Mouse (Mus musculus) spleen, postnatal 36 days (tissue): ENCODE results near the gene Tcl1b5.

Source experiments
- DNase-seq, 2 experiments: peaks; one replicate each; pipeline ENCODE4 v3.0.0; 2022; ENCODE audit warnings: low spot score in 2 of 2, mixed read lengths in 1 of 2

Tcl1b5 gene

DNA sequence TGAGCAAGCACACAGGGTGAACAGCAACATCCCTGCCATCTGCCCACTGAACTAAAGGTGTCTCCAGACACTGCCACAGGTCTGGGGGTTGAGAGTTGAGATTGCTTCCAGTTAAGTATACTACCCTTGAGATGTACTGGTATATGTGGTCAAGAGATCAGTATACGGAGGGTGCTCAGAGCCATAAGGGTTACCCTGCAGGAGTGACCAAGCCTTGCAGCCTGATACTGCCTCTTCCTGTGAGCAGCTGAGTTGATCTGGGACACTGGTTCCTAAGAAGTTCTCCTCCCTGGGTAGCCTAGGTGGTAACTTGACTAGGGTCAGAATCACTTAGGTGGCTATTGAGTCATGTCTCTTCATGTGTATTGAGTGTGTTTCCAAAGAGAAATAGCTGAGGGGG, 32.3 kb downstream of the Tcl1b5 start:
- DNase-seq = no peak

DNA sequence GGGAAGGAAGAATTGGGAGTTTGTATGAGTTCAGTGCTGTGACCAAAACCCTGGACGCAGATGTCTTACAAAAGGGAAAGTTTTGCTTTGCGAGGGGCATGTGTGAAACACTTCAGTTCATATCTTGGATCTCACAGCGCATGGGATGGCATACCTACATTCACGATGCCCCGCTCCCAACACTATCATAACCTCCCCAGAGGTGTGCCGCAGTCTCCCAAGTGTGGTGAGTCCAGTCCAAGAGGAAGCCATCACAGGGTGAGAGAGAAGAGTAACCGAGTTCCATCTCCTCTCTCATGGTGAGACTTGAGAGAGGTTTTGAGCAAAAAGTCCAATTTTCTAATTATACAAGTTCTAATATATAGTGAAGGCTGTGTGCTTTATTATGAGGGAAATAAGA, 33.1 kb downstream of the Tcl1b5 start:
- DNase-seq = no peak

DNA sequence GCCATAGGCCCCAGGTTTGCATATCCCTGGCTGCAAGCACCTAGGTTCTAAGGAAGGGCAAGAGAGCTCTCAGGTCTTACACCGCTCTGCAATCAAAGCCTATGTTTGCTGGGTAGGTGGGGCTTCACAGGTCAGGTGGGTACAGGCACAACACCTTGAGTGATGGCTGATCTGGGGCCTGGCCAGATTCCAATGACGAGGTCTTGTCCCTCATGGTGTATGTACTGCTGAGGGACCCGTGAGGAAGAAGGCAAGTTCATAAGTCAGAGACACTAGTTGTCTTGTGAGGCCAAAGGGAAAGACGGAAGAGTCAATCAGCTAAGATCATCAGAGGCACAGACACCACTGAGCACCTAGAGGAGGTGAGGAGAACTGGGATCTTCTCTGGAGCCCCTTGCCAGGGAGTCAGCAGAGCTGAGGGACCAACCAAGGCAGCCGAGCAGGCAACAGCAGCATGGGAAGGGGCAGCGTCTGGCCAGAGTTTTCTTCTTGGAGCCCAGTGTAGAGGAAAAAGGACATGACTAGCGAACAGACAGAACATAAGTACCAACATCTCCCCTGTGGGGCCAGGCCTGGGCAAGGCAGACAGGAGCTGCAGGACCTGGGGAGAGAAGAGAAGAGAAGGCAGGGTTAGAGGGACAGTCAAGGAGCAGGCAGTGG, 41.1 kb downstream of the Tcl1b5 start:
- DNase-seq = no peak

DNA sequence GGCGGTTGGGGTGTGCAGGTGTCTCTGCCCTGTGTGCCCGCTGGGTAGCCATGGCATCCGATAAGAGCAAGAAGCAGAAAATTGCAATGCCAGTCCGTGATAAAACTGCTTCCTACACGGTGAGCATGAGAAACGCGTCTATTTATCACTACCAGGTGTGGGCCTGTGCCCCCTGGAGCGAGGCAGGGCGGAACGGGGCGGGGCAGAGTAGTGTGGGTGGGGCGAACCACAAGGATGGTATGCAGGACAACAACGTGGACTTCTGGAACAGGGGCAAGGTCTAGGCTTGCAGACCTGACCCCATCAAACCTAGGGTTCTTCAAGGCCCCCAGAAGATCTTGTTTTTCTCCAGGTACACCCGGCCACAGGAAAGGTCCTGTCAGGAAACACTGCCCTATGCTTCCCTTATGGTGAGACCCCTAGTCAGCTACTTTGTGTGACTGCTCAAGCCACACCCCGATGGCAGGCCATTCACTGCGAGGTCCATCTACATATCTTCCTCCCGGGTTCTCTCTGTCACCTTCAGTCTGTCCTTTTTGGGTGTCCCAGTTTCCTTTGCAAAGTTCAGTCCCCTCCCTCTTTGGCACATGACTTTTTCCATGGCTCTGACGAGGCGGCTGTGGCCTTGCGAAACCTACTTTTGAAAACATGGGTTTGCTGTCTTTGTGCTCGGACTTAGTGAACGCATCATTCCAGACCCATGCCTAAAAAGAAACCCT, 46.6 kb downstream of the Tcl1b5 start, which contains the start of gene Tcl1:
Tcl1 (minus strand) TSS at position 193 of the 719 bp plus-strand sequence.
- DNase-seq = no peak

DNA sequence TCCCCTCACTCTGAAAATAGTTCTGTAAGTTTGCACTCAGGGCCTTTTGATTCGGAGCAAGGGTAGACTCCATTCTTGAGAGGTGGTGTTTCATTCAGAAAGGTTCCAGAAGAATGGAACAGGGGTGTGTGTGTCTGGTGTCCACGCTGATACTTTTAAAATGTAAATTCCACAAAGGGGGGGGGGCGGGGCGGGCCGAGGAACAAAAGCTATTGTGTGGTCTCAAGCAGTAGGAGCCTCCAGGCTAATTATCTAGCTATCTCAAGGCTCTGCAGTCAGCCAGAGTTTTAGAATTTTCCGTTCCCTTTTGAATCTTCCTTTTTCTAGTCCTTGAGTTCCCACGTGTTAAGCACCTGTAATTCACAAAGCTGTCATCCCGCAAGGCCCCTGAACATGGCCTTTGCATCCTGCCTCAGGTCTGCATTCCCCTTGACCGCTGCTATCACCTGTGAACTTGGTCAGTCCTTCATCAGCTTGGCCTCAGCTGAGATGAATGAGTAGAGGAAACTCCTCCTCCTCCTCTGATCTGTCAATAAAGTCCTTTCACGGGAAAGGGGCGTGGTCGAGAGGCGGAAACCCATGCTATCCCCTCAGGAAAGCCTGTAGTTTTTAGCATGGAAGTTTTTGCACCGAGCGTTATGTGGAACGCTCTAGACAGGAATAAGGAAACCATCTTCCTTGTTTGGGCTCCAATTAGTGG, 48.6 kb downstream of the Tcl1b5 start:
- DNase-seq = no peak
